Mouse (Mus musculus) stomach, embryonic 16.5 days (tissue): ENCODE measurements around the gene Syt6. TPM values are rescaled to one million over a fixed set of nuclear protein-coding genes. Genes with fewer than 3 reads are reported as not detected.
"Not testable (repeated sequence)": the region's sequence is repeated elsewhere in the genome, so short reads cannot be mapped to it uniquely, and the experiment has no call there.

Source experiments
- ATAC-seq: fragments of 200-750 bp; cut with Nextera tagmentation; 2 replicates; pipeline ENCODE4 v1.8.0; 2017; ENCODE audit warnings: moderate number of reproducible peaks, moderate TSS enrichment; ENCODE audit not compliant: insufficient read depth, low FRiP score
- H3K27ac ChIP-seq: fragments of 300-500 bp; sonication (generic); 2 replicates; pipeline ENCODE4 v1.5.1; 2014; ENCODE audit warnings: low read length
- H3K27me3 ChIP-seq: fragments of 300-500 bp; sonication (generic); 2 replicates; pipeline ENCODE4 v1.6.1; 2014; ENCODE audit warnings: low read length, control low read depth, mixed read lengths; ENCODE audit not compliant: control insufficient read depth, insufficient read depth
- H3K36me3 ChIP-seq: fragments of 300-500 bp; sonication (generic); 2 replicates; pipeline ENCODE4 v1.6.1; 2014; ENCODE audit warnings: low read length; ENCODE audit not compliant: control insufficient read depth, insufficient read depth
- H3K4me1 ChIP-seq: fragments of 300-500 bp; sonication (generic); 2 replicates; pipeline ENCODE4 v1.6.1; 2014; ENCODE audit warnings: low read length, control low read depth, mixed read lengths; ENCODE audit not compliant: control insufficient read depth, insufficient read depth
- H3K4me2 ChIP-seq: fragments of 300-500 bp; sonication (generic); 2 replicates; pipeline ENCODE4 v1.6.1; 2014; ENCODE audit warnings: low read depth, low read length, mixed read lengths
- H3K4me3 ChIP-seq: fragments of 300-500 bp; sonication (generic); replicated peaks from 2 replicates; pipeline ENCODE4 v1.5.1; 2014; ENCODE audit warnings: mild to moderate bottlenecking, low read length
- H3K9ac ChIP-seq: fragments of 300-500 bp; sonication (generic); 2 replicates; pipeline ENCODE4 v1.6.1; 2014; ENCODE audit warnings: low read length
- H3K9me3 ChIP-seq: fragments of 300-500 bp; sonication (generic); replicated peaks from 2 replicates; pipeline ENCODE4 v1.6.1; 2016; ENCODE audit warnings: low read length, control low read depth; ENCODE audit not compliant: control insufficient read depth
- WGBS: fragments of 180-500 bp; shearing (Covaris S2); extraction: QIAGEN DNeasy Blood & Tissue Kit; methylation state at CpG from one replicate; pipeline ENCODE4 v1.1.7; 2014; 5-methylcytosine and 5-hydroxymethylcytosine counted together
- polyA plus RNA-seq: library from polyadenylated mRNA; unstranded; fragments of >200 nt; fragmentation: Nextera tagmentation; extraction: Ambion mirVana; gene quantifications from 2 replicates; pipeline ENCODE4 v1.2.1, GENCODE M21; 2015

Syt6 gene
- polyA plus RNA-seq, 1 experiment from 2014 or later = 1.9 TPM

- WGBS = 54% methylated on average over 7 of the region's 7 CpGs
- no peak overlapping the region for H3K9ac ChIP-seq
- H3K4me1 ChIP-seq = no peaks in the 10 kb centered on the region
- no peak overlapping the region for H3K4me2 ChIP-seq
- no peak overlapping the region for H3K4me3 ChIP-seq
- no peaks in the 10 kb centered on the region for H3K27me3 ChIP-seq
- no peaks in the 10 kb centered on the region for H3K9me3 ChIP-seq
- H3K27ac ChIP-seq = no peak overlapping the region
- H3K36me3 ChIP-seq = no peaks in the 10 kb centered on the region
- ATAC-seq = no peak
Observed at GRCm38 (mm10) chr3:103633124-103633523, 58.1 kb downstream of the Syt6 start.

- H3K4me2 ChIP-seq = no peak overlapping the region
- no peak for ATAC-seq
- WGBS = 49% methylated on average over 4 of the region's 4 CpGs
Observed at GRCm38 (mm10) chr3:103633831-103634230, 58.8 kb downstream of the Syt6 start.

GRCm38 (mm10) chr3:103634256-103634655 lies 59.2 kb downstream of the Syt6 start:
- Histone ChIP-seq H3K27ac (no peak overlapping the region), H3K27me3 (no peaks in the 10 kb centered on the region), H3K36me3 (no peaks in the 10 kb centered on the region), H3K9me3 (no peaks in the 10 kb centered on the region), H3K4me2 (no peak overlapping the region), H3K4me1 (no peaks in the 10 kb centered on the region), H3K9ac (no peak overlapping the region), H3K4me3 (no peak overlapping the region)
- 88% methylated on average over 1 of the region's 1 CpGs for WGBS
- no peak for ATAC-seq

More at GRCm38 (mm10) chr3:103633831-103634230, 58.8 kb downstream of the Syt6 start:
- H3K27me3 ChIP-seq = no peaks in the 10 kb centered on the region
- no peaks in the 10 kb centered on the region for H3K36me3 ChIP-seq
- no peak overlapping the region for H3K4me3 ChIP-seq
- H3K27ac ChIP-seq = no peak overlapping the region
- no peak overlapping the region for H3K9ac ChIP-seq
- no peaks in the 10 kb centered on the region for H3K9me3 ChIP-seq
- no peaks in the 10 kb centered on the region for H3K4me1 ChIP-seq

- Histone ChIP-seq H3K4me3 (no peak overlapping the region), H3K4me2 (no peak overlapping the region), H3K27ac (no peak overlapping the region), H3K9me3 (no peaks in the 10 kb centered on the region), H3K9ac (no peak overlapping the region), H3K36me3 (no peaks in the 10 kb centered on the region), H3K4me1 (no peaks in the 10 kb centered on the region), H3K27me3 (no peaks in the 10 kb centered on the region)
- 83% methylated on average over 1 of the region's 1 CpGs for WGBS
- ATAC-seq = no peak
Observed at GRCm38 (mm10) chr3:103637641-103638040, 62.6 kb downstream of the Syt6 start.

- Histone ChIP-seq H3K27ac (no peak overlapping the region), H3K4me3 (no peak overlapping the region), H3K9me3 (no peaks in the 10 kb centered on the region), H3K4me2 (no peak overlapping the region), H3K9ac (no peak overlapping the region), H3K4me1 (no peaks in the 10 kb centered on the region), H3K27me3 (no peaks in the 10 kb centered on the region), H3K36me3 (no peaks in the 10 kb centered on the region)
- WGBS = 54% methylated on average over 8 of the region's 8 CpGs
- no peak for ATAC-seq
Observed at GRCm38 (mm10) chr3:103640226-103640803, 65.3 kb downstream of the Syt6 start.

- Histone ChIP-seq H3K9ac (no peak overlapping the region), H3K4me3 (no peak overlapping the region), H3K27me3 (no peaks in the 10 kb centered on the region), H3K9me3 (no peaks in the 10 kb centered on the region), H3K4me1 (no peaks in the 10 kb centered on the region), H3K27ac (no peak overlapping the region), H3K4me2 (no peak overlapping the region), H3K36me3 (no peaks in the 10 kb centered on the region)
- ATAC-seq = no peak
- 43% methylated on average over 7 of the region's 7 CpGs for WGBS
Observed at GRCm38 (mm10) chr3:103641301-103641700, 66.3 kb downstream of the Syt6 start.

GRCm38 (mm10) chr3:103645968-103646367 lies 70.9 kb downstream of the Syt6 start, which contains the start of gene Atg4a-ps:
Gene Atg4a-ps, minus strand, starts transcription at chr3:103646068.
- H3K27me3 ChIP-seq, ATAC-seq, H3K4me1 ChIP-seq, H3K4me3 ChIP-seq, H3K9ac ChIP-seq, H3K27ac ChIP-seq, H3K4me2 ChIP-seq, H3K9me3 ChIP-seq, H3K36me3 ChIP-seq: not testable (repeated sequence)
- WGBS = 86% methylated on average over 2 of the region's 2 CpGs

- no peak overlapping the region for H3K4me3 ChIP-seq
- WGBS = 69% methylated on average over 11 of the region's 11 CpGs
- no peak overlapping the region for H3K9ac ChIP-seq
- no peaks in the 10 kb centered on the region for H3K27me3 ChIP-seq
- H3K9me3 ChIP-seq = no peaks in the 10 kb centered on the region
- no peak overlapping the region for H3K4me2 ChIP-seq
- no peak overlapping the region for H3K27ac ChIP-seq
- no peaks in the 10 kb centered on the region for H3K4me1 ChIP-seq
- H3K36me3 ChIP-seq = no peaks in the 10 kb centered on the region
- peak; percentile 44; the same call in 1 of the 2 replicates for ATAC-seq
Observed at GRCm38 (mm10) chr3:103647164-103647867, 72.3 kb downstream of the Syt6 start.

GRCm38 (mm10) chr3:103648486-103648885 lies 73.5 kb downstream of the Syt6 start:
- Histone ChIP-seq H3K27me3 (no peaks in the 10 kb centered on the region), H3K9ac (no peak overlapping the region), H3K4me3 (no peak overlapping the region), H3K27ac (no peak overlapping the region), H3K36me3 (no peaks in the 10 kb centered on the region), H3K4me1 (no peaks in the 10 kb centered on the region), H3K9me3 (no peaks in the 10 kb centered on the region), H3K4me2 (no peak overlapping the region)
- 64% methylated on average over 4 of the region's 4 CpGs for WGBS
- ATAC-seq = no peak
